Mouse (Mus musculus): Measurements from ENCODE around the gene Arhgap18. TPM values are rescaled to one million over a fixed set of nuclear protein-coding genes. Genes with fewer than 3 reads are reported as not detected.

Arhgap18 gene
- polyA plus RNA-seq, 1 experiment from 2014 or later, result 19.6 TPM

DNA sequence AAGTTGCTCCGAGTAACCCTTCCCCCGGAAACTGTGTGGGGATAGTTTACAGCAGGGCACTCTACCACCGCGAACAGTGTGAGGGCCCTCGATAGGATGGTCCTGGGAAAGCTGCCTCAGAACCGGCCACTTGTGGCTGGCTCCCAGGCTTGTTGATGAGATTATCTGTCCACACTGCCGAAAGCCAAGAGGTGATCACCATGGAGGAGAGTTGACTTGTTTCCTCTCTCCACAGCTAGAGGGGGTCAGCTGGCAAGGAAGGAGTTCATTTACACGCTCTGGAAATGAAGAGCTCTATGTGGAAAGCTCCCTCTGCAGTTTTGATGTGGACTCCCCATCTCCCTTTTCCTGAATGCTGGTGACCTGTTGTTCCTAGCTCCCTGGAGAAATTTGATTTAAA lies 196.4 kb downstream of the Arhgap18 start:
- 79% methylated on average over 8 of the region's 8 CpGs for WGBS
- Histone ChIP-seq H3K36me3 (ENCODE audit: control insufficient read depth, insufficient read depth, low read length) (no peaks in the 10 kb centered on the region), H3K9ac (ENCODE audit: low read length) (no peak overlapping the region), H3K27ac (replicated peaks; ENCODE audit: low read depth, low read length) (no peak overlapping the region), H3K9me3 (ENCODE audit: control insufficient read depth, low read length) (no peaks in the 10 kb centered on the region), H3K4me3 (ENCODE audit: low read depth, low read length) (no peak overlapping the region), H3K27me3 (ENCODE audit: control insufficient read depth, insufficient read depth, low read length) (no peaks in the 10 kb centered on the region), H3K4me1 (ENCODE audit: control insufficient read depth, insufficient read depth, low read length) (no peaks in the 10 kb centered on the region), H3K4me2 (ENCODE audit: low read depth, severe bottlenecking) (no peak overlapping the region)
- DNase-seq (ENCODE audit: low spot score) (no peak), ATAC-seq (ENCODE audit: insufficient number of reproducible peaks, low FRiP score, low TSS enrichment, low read depth) (no peak)

DNA sequence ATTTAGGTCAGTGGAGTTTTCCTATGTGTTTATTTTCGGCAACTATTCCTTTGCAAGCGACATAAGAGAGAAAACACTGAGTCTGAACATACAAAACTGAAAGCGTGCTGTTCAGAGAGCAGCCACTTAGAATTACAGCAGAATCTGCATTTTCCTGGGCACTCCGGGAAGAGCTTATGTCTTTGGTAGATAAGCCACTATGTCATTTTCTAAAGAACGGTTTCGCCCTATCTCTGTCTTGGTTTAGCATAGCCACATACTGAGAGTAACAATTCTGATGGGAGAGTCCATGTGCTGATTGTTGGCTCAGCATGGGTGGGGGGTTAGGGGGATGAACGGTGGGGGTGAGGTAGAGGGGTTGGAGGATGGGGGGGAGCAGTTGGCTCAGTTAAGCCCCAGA lies 197.2 kb downstream of the Arhgap18 start:
- Histone ChIP-seq H3K9me3 (ENCODE audit: control insufficient read depth, low read length) (no peaks in the 10 kb centered on the region), H3K27ac (replicated peaks; ENCODE audit: low read depth, low read length) (no peak overlapping the region), H3K36me3 (ENCODE audit: control insufficient read depth, insufficient read depth, low read length) (no peaks in the 10 kb centered on the region), H3K4me2 (ENCODE audit: low read depth, severe bottlenecking) (no peak overlapping the region), H3K27me3 (ENCODE audit: control insufficient read depth, insufficient read depth, low read length) (no peaks in the 10 kb centered on the region), H3K9ac (ENCODE audit: low read length) (no peak overlapping the region), H3K4me3 (ENCODE audit: low read depth, low read length) (no peak overlapping the region), H3K4me1 (ENCODE audit: control insufficient read depth, insufficient read depth, low read length) (no peaks in the 10 kb centered on the region)
- DNase-seq (ENCODE audit: low spot score) (no peak), ATAC-seq (ENCODE audit: insufficient number of reproducible peaks, low FRiP score, low TSS enrichment, low read depth) (no peak)
- WGBS, result 88% methylated on average over 7 of the region's 7 CpGs

DNA sequence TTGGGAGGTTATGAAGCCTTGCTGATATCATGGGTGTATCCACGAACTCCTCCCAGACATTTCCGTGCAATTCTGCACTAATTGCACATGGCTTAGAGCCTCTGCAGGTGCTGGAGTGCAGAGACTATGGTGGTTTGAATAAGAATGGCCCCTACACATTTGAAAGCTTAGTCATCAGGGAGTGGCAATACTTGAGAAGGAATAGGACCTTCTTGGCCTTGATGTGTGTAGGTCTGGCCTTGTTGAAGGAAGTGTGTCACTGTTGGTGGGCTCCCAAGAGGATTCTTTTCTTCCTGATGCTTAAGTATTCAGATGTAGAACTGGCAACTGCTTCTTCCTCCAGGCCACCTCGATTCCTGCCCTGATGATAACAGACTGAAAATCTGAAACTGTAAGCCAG lies 205.3 kb downstream of the Arhgap18 start:
- no peaks in the 10 kb centered on the region for H3K9me3 ChIP-seq (ENCODE audit: control insufficient read depth, low read length)
- H3K4me2 ChIP-seq (ENCODE audit: low read depth, severe bottlenecking), result no peak overlapping the region
- no peak overlapping the region for H3K27ac ChIP-seq (replicated peaks; ENCODE audit: low read depth, low read length)
- WGBS, result 81% methylated on average over 3 of the region's 3 CpGs
- DNase-seq (ENCODE audit: low spot score) (no peak), ATAC-seq (ENCODE audit: insufficient number of reproducible peaks, low FRiP score, low TSS enrichment, low read depth) (no peak)
- no peak overlapping the region for H3K4me3 ChIP-seq (ENCODE audit: low read depth, low read length)
- no peak overlapping the region for H3K9ac ChIP-seq (ENCODE audit: low read length)
- no peaks in the 10 kb centered on the region for H3K27me3 ChIP-seq (ENCODE audit: control insufficient read depth, insufficient read depth, low read length)
- no peaks in the 10 kb centered on the region for H3K4me1 ChIP-seq (ENCODE audit: control insufficient read depth, insufficient read depth, low read length)
- no peaks in the 10 kb centered on the region for H3K36me3 ChIP-seq (ENCODE audit: control insufficient read depth, insufficient read depth, low read length)
